Mouse (Mus musculus) T-helper 17 cell (primary cell): ENCODE data around the gene Mt2.
"Not testable (repeated sequence)": the region's sequence is repeated elsewhere in the genome, so short reads cannot be mapped to it uniquely, and the experiment has no call there.

Experiments used
- in situ Hi-C, 2 experiments: fragments of 300-600 bp; cut with MboI, MseI; formaldehyde crosslinking; loops; 1 replicate in 1 of 2; 2 replicates in 1 of 2; pipeline ENCODE4 v1.15.1; 2025; ENCODE audit warnings: high pct_unique_total_duplicates in 2 of 2

Gene Mt2

GRCm38 (mm10) chr8:94172075-94172808, at the start of gene Mt2:
Gene Mt2 (plus strand): TSS chr8:94172664.
- in situ Hi-C loops: no loop called here

DNA sequence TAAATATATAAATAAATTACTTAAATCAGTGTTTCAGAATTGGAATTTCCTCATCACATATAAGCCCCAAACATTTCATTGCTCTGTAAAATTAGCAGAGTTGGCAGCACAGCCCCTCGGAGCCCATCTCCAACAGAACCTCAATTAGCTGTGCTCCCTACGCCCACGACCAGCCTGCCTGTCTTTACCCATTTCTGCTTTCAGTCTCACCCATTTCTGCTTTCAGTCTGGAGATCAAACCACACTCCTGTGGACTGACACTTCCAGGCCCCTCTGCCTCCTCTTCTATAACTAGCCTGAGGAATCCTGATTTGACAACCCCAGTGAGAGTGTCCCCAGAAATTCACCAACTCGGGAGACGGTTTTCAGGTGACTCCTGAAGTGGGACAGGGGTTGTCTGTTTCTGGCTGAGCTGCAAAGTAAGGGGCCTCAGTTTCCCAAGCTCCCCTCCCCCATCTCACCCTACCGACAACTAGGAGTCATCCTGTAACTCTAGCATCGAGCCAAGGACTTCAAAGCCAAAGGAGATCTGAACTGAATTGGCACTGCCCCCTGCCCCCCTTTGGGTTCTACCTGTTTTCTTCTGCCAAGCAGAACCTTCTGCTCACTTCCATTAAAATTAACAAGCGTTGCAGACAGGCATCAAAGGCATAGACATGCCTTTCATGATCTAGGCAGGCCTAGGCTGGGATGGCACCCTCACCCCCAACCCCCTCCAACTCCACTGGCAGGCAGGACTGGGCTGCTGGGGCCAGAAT, 49.6 kb upstream of the Mt2 start:
- in situ Hi-C loops: no loop called here

GRCm38 (mm10) chr8:94127711-94128110, 44.8 kb upstream of the Mt2 start:
- in situ Hi-C loops: no loop called here

GRCm38 (mm10) chr8:94129133-94129789, 43.2 kb upstream of the Mt2 start:
- in situ Hi-C loops: no loop called here

- in situ Hi-C loops: no loop called here
Observed at GRCm38 (mm10) chr8:94130126-94130525, 42.3 kb upstream of the Mt2 start.

GRCm38 (mm10) chr8:94132096-94132495, 40.4 kb upstream of the Mt2 start:
- in situ Hi-C loops: no loop called here

DNA sequence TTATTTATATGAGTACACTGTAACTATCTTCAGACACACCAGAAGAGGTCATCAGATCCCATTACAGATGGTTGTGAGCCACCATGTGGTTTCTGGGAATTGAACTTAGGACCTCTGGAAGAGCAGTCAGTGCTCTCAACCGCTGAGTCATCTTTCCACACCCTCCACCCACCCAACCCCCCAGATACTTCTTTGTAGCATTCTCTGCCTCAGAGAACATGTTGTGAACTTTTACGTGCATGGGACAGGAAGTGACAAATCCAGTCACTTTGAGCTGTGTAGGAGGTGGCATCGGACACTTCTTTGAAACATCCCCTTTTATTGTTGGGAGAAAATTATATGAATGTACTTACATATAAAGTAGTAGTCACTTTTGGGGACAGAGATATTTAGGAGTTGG, 37.9 kb upstream of the Mt2 start:
- in situ Hi-C loops: not testable (repeated sequence)

DNA sequence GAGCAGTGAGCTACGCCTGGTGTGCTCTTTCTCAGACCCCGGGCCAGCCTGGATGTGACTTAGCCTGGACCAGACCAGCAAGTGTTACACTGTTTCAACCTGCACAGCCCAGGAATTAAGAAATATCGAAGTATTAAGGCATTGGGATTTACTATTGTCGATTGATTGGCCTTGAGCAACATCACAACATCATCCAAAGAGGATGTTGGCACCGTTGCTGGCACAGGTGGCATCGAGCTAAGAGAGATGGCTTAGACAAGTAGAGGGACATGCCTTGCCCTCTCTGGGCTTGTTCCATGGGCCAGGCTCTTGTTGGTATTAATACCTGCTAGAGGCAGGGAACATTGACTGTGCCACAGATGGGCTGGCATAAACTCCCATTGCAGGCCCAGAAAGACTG, 36.9 kb upstream of the Mt2 start:
- in situ Hi-C loops: no loop called here

GRCm38 (mm10) chr8:94136192-94136591, 36.3 kb upstream of the Mt2 start:
- in situ Hi-C loops: no loop called here

DNA sequence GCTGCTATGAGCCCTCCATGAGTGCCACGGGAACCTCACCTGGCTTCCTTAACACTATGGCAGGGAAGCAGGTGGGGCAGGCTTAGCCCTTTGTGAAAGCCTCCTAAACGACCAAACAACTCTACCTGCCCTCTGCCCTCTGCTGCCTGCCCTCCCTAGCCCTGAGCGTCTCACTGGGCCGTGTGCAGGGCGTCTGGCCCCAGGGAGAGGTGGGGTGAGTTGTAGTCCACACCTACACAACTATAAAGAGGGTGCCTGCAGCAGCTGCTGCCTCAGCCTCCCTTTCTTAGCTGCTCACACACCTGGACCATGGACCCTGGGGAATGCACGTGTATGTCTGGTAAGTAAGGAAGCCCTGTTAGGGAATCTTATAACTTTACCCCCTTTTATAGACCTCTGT, 35.5 kb upstream of the Mt2 start, which contains the start of gene Mt4:
Gene Mt4, plus strand, starts transcription at position 265 of the 400 bp plus-strand sequence.
- in situ Hi-C loops: no loop called here

GRCm38 (mm10) chr8:94140266-94140795, 32.1 kb upstream of the Mt2 start:
- in situ Hi-C loops: no loop called here

DNA sequence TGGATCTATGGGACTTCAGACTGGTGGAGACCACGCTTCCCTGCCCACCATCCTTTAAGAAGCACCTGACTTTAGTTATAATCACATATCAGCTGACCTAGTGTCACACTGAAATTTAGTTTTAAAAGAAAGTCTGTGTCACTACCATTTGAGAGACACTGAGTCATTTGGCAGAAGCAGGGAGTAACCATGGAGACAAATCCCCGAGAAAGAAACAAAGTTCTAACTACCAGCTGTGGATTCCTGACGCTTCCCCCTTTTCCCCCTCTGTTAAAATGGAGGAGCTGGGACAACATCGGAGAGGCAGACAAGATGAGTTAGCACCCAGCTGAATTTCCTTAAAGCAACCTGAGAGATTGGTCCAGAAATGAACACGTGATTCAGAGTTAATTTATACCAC, 24.2 kb upstream of the Mt2 start:
- in situ Hi-C loops: no loop called here

GRCm38 (mm10) chr8:94150925-94151324, 21.5 kb upstream of the Mt2 start:
- in situ Hi-C loops: no loop called here

DNA sequence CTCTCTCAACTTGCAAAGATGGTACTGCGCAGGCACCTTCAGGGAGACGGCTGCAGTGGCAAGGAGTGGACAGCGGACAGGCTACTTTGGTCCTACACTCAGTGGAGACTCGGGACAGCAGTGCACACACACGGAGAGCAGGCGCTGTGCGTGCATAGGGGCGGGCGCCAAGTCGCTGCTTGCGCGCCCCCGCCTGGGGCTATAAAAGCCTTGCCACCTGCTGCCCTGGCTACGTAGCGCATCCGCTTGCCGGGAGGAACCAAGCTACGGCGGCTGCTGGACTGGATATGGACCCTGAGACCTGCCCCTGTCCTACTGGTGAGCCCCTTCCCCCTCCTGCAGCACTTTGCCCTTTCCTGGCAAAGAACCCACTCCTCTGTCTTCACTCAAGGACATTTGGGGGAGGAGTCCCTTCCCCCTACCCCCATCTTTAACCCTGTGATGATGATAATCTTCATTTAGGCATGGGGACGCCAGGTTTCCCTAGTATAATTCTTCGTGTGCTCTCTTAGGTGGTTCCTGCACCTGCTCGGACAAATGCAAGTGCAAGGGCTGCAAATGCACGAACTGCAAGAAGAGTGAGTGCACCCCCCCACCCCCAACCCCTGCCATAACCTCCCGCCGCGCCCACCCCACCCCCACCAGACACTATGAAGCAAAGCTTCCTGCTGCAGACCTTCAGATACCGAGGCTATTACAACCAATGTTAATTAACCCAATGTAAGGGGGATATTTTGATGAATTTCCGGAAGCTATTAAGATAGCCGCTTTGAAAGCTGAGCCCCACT, 19.8 kb upstream of the Mt2 start, which contains the start of gene Mt3:
Gene Mt3, plus strand, starts transcription at position 95 of the 788 bp plus-strand sequence.
- in situ Hi-C loops: no loop called here

DNA sequence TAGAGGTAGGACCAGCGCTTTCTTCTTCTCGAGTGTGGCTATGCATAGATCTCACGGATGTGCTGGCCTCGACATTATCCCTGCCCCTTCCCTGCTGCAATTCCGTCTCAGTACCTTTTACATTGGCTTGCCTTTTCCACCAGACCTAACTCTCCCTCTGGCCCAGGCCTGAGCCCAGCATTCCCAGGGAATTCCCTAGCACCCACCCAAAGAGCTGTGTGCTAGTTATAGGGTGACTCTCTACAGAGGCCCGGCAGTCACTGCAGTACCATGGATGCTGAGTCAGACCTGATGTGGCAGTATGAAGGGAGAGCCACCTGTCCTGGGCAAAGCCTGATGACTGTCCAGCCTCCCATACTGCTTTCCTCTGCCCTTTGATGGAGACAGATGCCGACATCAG, 19.0 kb upstream of the Mt2 start:
- in situ Hi-C loops: no loop called here

DNA sequence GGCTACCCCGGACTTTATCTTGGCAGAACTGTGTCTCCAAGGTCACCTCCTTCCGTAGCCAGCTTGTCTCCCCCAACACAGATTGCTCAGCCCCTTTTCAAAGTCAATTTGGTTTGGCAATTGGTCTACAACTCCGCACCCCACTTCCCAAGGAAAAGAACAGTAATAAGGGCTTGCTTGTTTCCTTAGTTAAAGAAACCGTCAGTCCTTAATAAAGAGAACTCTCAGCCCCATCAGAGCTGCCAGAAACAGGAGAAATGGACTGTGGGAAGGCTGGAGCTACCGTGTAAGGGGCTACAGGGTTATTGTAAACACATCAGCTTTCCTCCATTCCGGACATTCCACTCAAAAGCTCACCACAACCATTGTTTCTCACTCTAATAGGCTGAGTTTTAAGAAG, 17.9 kb upstream of the Mt2 start:
- in situ Hi-C loops: no loop called here

DNA sequence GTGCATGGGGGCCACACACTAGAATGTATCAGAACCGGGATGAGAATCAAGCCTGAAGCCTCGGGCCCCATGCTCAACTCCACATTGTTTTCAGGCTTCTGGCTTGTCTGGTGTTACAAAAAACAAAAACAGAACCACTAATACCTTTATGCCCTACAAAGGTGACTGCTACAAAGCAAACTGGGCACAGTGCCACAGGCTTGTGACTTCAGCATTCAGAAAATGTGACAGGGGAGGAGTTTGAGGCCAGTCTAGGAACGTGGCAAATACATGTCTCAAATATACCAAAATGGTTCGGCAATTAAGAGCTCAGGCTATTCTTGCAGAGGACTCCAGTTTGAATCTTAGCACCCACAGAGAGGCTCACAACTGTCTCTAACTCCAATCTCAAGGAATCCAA, 16.4 kb upstream of the Mt2 start:
- in situ Hi-C loops: no loop called here

- in situ Hi-C loops: loop anchor here (5.0 kb wide), 2 partner anchors 37 to 42 kb away; no protein-coding TSS in a partner anchor
Observed at GRCm38 (mm10) chr8:94165772-94166171, 6.7 kb upstream of the Mt2 start.

- in situ Hi-C loops: loop anchor here (5.0 kb wide), 2 partner anchors 35 to 40 kb away; no protein-coding TSS in a partner anchor
Observed at GRCm38 (mm10) chr8:94167244-94167643, 5.2 kb upstream of the Mt2 start.

DNA sequence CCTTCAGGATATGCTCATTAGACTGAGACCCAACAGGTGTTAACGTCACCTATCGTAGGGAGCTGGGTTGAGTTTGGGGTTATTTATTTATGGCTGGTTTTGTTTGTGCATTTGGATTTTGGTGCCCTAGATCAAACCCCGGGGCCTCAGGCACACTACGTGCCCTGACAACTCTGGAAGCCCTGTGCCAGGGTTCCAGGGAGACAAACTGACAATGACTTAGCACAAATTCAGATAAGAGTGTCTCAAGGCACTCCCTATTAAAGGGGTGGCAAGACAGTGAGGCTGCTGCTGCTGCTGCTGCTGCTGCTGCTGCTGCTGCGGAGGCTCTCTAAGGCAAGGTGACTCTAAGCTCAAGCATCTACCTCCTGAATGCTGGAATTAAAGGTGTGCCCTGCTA, 2.9 kb upstream of the Mt2 start:
- in situ Hi-C loops: loop anchor here (5.0 kb wide), 2 partner anchors 33 to 38 kb away; no protein-coding TSS in a partner anchor

GRCm38 (mm10) chr8:94171321-94171755, 1.1 kb upstream of the Mt2 start:
- in situ Hi-C loops: no loop called here
